In the genomic region with DNA sequence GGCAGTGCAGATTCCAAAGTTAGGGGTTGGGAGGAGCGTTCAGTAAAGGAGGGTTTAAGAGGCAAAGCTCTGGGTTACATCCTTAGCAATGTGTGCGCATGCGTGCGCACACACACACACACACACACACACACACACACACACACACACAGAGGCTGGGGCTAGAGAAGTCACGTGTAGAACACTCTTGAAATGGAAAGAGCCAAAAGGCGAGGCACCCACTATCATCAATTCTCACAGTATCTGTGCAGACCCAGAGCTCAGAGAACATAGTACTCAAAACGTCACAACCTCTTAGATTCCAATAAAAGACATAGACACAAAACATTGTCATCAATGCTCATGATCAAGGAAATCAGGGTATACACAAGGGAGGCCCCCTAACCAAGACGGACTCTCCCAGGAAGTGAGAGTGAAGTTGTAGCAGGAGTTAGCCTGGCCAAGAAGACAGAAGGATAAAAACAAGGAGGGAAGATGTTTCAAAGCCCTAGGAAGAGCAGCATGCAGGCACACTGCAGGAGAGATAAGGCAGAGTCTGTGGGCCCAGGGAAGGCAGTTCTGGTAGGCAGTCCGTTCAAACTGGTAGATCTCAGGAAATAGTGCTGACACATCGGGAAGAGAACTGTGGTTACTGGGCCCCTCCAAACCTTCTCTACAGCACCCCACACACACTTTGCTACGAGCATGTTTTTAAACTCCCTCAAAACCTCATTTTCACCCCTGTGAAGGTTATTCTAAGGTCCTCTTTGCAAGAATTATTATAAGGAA, we compare ENCODE assay signal across 23 mouse cellular contexts.
DNase-seq lines count a peak whose midpoint lies in the region; ATAC-seq and TF ChIP-seq lines count a peak whose summit lies in the region.
"Had no signal": no experiment of that assay in that cellular context is flagged by ENCODE, and none has a peak within 500 bp of the region (broad histone marks: within the 10 kb centered on the region; RNA-seq: fewer than 3 reads in every experiment).

No protein-coding gene starts in this region.

- peaks cover 12% of the 10 kb centered on the region; the same call in 1 of the 2 replicates for H3K4me1 ChIP-seq in liver, postnatal 0 days (ENCODE audit: insufficient read depth)
- peaks cover 58% of the 10 kb centered on the region for H3K4me1 ChIP-seq in liver, embryonic 12.5 days
- H3K4me1 ChIP-seq in liver, embryonic 16.5 days (ENCODE audit: control insufficient read depth, low read depth, low read length) = peaks cover 6% of the 10 kb centered on the region; the same call in 1 of the 2 replicates
- H3K4me1 ChIP-seq in intestine, postnatal 0 days (replicated peaks; ENCODE audit: control insufficient read depth, insufficient read depth, low read length) = peaks cover 6% of the 10 kb centered on the region; the same call in 1 of the 2 replicates
- H3K4me1 ChIP-seq in neural tube, embryonic 15.5 days = peaks cover 19% of the 10 kb centered on the region

- no peaks in the 10 kb centered on the region for H3K27me3 ChIP-seq in liver, postnatal 0 days (ENCODE audit: insufficient read depth, low read length)
- no peaks in the 10 kb centered on the region for H3K27me3 ChIP-seq in liver, embryonic 12.5 days (replicated peaks)
- H3K27me3 ChIP-seq in liver, embryonic 16.5 days (ENCODE audit: control insufficient read depth, insufficient read depth, low read depth, low read length) = no peaks in the 10 kb centered on the region
- no peaks in the 10 kb centered on the region for H3K27me3 ChIP-seq in intestine, postnatal 0 days (replicated peaks; ENCODE audit: control insufficient read depth, insufficient read depth, low read length)
- H3K27me3 ChIP-seq in neural tube, embryonic 15.5 days (replicated peaks) = no peaks in the 10 kb centered on the region
- H3K27me3 ChIP-seq: CH12.LX; embryonic facial prominence, embryonic 13.5 days; heart, embryonic 15.5 days had no signal

- peak; percentile 34 for DNase-seq in liver
- DNase-seq in liver, postnatal 0 days = no peak
- no peak for DNase-seq in left cerebral cortex, adult 11 months (ENCODE audit: low spot score)
- DNase-seq: adrenal gland, postnatal 10 days; cerebellum, adult 11 months; cerebellum, adult 8-10 months; cerebellum, postnatal 14 days; gastrocnemius, adult 2 months; gastrocnemius, postnatal 25 days; heart, postnatal 14 days had no signal

- 51% methylated on average over 11 of the region's 11 CpGs for WGBS in liver, postnatal 0 days (ENCODE audit: insufficient replicate concordance)
- WGBS in liver, embryonic 12.5 days (ENCODE audit: insufficient replicate concordance) = 31% methylated on average over 11 of the region's 11 CpGs
- WGBS in liver, embryonic 16.5 days (ENCODE audit: insufficient replicate concordance) = 36% methylated on average over 11 of the region's 11 CpGs
- 80% methylated on average over 11 of the region's 11 CpGs for WGBS in intestine, postnatal 0 days
- WGBS in neural tube, embryonic 15.5 days = 92% methylated on average over 11 of the region's 11 CpGs

- H3K4me3 ChIP-seq in liver, postnatal 0 days (ENCODE audit: low read depth, low read length) = no peak overlapping the region
- H3K4me3 ChIP-seq in liver, embryonic 12.5 days = no peak overlapping the region
- no peak overlapping the region for H3K4me3 ChIP-seq in liver, embryonic 16.5 days (ENCODE audit: low read depth, low read length)
- H3K4me3 ChIP-seq in intestine, postnatal 0 days (ENCODE audit: low read depth, low read length) = no peak overlapping the region
- H3K4me3 ChIP-seq in neural tube, embryonic 15.5 days (replicated peaks) = no peak overlapping the region
- H3K4me3 ChIP-seq: embryonic facial prominence, embryonic 13.5 days; forebrain, embryonic 12.5 days; gastrocnemius, adult 2 months; heart, embryonic 10.5 days; heart, embryonic 15.5 days; hindbrain, embryonic 10.5 days had no signal

- H3K9me3 ChIP-seq in liver, postnatal 0 days (ENCODE audit: low read length) = no peaks in the 10 kb centered on the region
- no peaks in the 10 kb centered on the region for H3K9me3 ChIP-seq in liver, embryonic 12.5 days (replicated peaks)
- no peaks in the 10 kb centered on the region for H3K9me3 ChIP-seq in liver, embryonic 16.5 days (replicated peaks; ENCODE audit: control insufficient read depth, low read length)
- H3K9me3 ChIP-seq in intestine, postnatal 0 days (ENCODE audit: control insufficient read depth) = no peaks in the 10 kb centered on the region
- H3K9me3 ChIP-seq in neural tube, embryonic 15.5 days (replicated peaks) = no peaks in the 10 kb centered on the region
- H3K9me3 ChIP-seq: embryonic facial prominence, embryonic 13.5 days; forebrain, embryonic 12.5 days; heart, embryonic 10.5 days; heart, embryonic 15.5 days; hindbrain, embryonic 10.5 days had no signal

- no peak overlapping the region for H3K9ac ChIP-seq in liver, postnatal 0 days (replicated peaks)
- H3K9ac ChIP-seq in liver, embryonic 12.5 days = no peak overlapping the region
- no peak overlapping the region for H3K9ac ChIP-seq in liver, embryonic 16.5 days (ENCODE audit: low read depth, low read length)
- H3K9ac ChIP-seq in intestine, postnatal 0 days (ENCODE audit: low read depth, low read length) = no peak overlapping the region
- no peak overlapping the region for H3K9ac ChIP-seq in neural tube, embryonic 15.5 days (replicated peaks)
- H3K9ac ChIP-seq: embryonic facial prominence, embryonic 13.5 days; forebrain, embryonic 12.5 days; heart, embryonic 15.5 days; hindbrain, embryonic 14.5 days had no signal

- TF ChIP-seq CTCF in liver, postnatal 0 days (IDR thresholded peaks at IDR 0.05; ENCODE audit: low read depth) = no peak
- TF ChIP-seq CTCF in intestine, postnatal 0 days (IDR thresholded peaks at IDR 0.05; ENCODE audit: low read depth) = no peak

- no peak for ATAC-seq in liver, postnatal 0 days
- ATAC-seq in common myeloid progenitor, adult 5-6 weeks (replicated peaks; ENCODE audit: low read depth, poor library complexity, severe bottlenecking) = peak; percentile 87
- peak; percentile 77 for ATAC-seq in liver, embryonic 12.5 days
- peak; percentile 47 for ATAC-seq in liver, embryonic 16.5 days (ENCODE audit: low read depth)
- ATAC-seq in intestine, postnatal 0 days = no peak
- no peak for ATAC-seq in neural tube, embryonic 15.5 days (ENCODE audit: low FRiP score)
- ATAC-seq: forebrain, embryonic 16.5 days had no signal

- H3K36me3 ChIP-seq in liver, postnatal 0 days (replicated peaks; ENCODE audit: insufficient read depth, low read length) = no peaks in the 10 kb centered on the region
- H3K36me3 ChIP-seq in liver, embryonic 12.5 days = no peaks in the 10 kb centered on the region
- H3K36me3 ChIP-seq in liver, embryonic 16.5 days (ENCODE audit: control insufficient read depth, insufficient read depth) = no peaks in the 10 kb centered on the region
- no peaks in the 10 kb centered on the region for H3K36me3 ChIP-seq in intestine, postnatal 0 days (ENCODE audit: control insufficient read depth, insufficient read depth)
- H3K36me3 ChIP-seq in neural tube, embryonic 15.5 days = no peaks in the 10 kb centered on the region
- H3K36me3 ChIP-seq: embryonic facial prominence, embryonic 13.5 days; forebrain, embryonic 12.5 days; heart, embryonic 10.5 days; heart, embryonic 15.5 days; hindbrain, embryonic 10.5 days had no signal

- no peak for TF ChIP-seq EP300 in liver, postnatal 0 days (IDR thresholded peaks at IDR 0.05; ENCODE audit: low read depth)

- H3K27ac ChIP-seq in liver, postnatal 0 days (ENCODE audit: low read depth) = no peak overlapping the region
- peak overlapping the region; percentile 22 for H3K27ac ChIP-seq in liver, embryonic 12.5 days
- no peak overlapping the region for H3K27ac ChIP-seq in liver, embryonic 16.5 days (ENCODE audit: low read length)
- H3K27ac ChIP-seq in intestine, postnatal 0 days (ENCODE audit: low read depth, low read length) = no peak overlapping the region
- no peak overlapping the region for H3K27ac ChIP-seq in neural tube, embryonic 15.5 days (replicated peaks)
- H3K27ac ChIP-seq: embryonic facial prominence, embryonic 13.5 days; forebrain, embryonic 12.5 days; gastrocnemius, adult 2 months; heart, embryonic 10.5 days; heart, embryonic 15.5 days; hindbrain, embryonic 10.5 days had no signal

- no peak overlapping the region for H3K4me2 ChIP-seq in liver, postnatal 0 days (ENCODE audit: low read depth, low read length)
- peak overlapping the region; percentile 27 for H3K4me2 ChIP-seq in liver, embryonic 12.5 days
- H3K4me2 ChIP-seq in liver, embryonic 16.5 days (ENCODE audit: low read depth, low read length) = no peak overlapping the region
- no peak overlapping the region for H3K4me2 ChIP-seq in intestine, postnatal 0 days (replicated peaks; ENCODE audit: low read depth)
- H3K4me2 ChIP-seq in neural tube, embryonic 15.5 days = no peak overlapping the region
- H3K4me2 ChIP-seq: embryonic facial prominence, embryonic 13.5 days; forebrain, embryonic 12.5 days; heart, embryonic 15.5 days; hindbrain, embryonic 14.5 days had no signal

Comparison
In these comparisons a context has a peak if more than half of its experiments do, and no peak if none do; other contexts are left out.
1. ATAC-seq: peak in common myeloid progenitor, adult 5-6 weeks (single experiment), liver, embryonic 12.5 days (single experiment) and liver, embryonic 16.5 days (single experiment); none in liver, postnatal 0 days (single experiment), intestine, postnatal 0 days (single experiment) and neural tube, embryonic 15.5 days (single experiment).